Mouse (Mus musculus) gastrocnemius, postnatal 36 days (tissue): ENCODE measurements around the gene RPS10-NUDT3. TPM values are rescaled to one million over a fixed set of nuclear protein-coding genes. Genes with fewer than 3 reads are reported as not detected.

Experiments used
- DNase-seq, 2 experiments: peaks; one replicate each; pipeline ENCODE4 v3.0.0; 2022
- intact Hi-C: fragments of 180-260 bp; cut with DNase I; formaldehyde crosslinking; loops from one replicate; pipeline ENCODE4 v1.15.1; 2025
- total RNA-seq, 2 experiments: library from RNA; stranded (reverse); gene quantifications; 2 replicates each; pipeline ENCODE4 v1.2.3; 2021

RPS10-NUDT3 gene
- total RNA-seq, 2 experiments from 2014 or later: not detected

GRCm38 (mm10) chr17:27615388-27615787, 19.6 kb downstream of the RPS10-NUDT3 start:
- intact Hi-C loops: no loop called here
- no peak for DNase-seq

GRCm38 (mm10) chr17:27613016-27613415, 22.0 kb downstream of the RPS10-NUDT3 start:
- intact Hi-C loops: no loop called here
- no peak for DNase-seq

- intact Hi-C loops: no loop called here
- DNase-seq: no peak
Measured at GRCm38 (mm10) chr17:27611994-27612393, 23.0 kb downstream of the RPS10-NUDT3 start.

- intact Hi-C loops: no loop called here
Measured at GRCm38 (mm10) chr17:27611519-27611884, 23.5 kb downstream of the RPS10-NUDT3 start.

GRCm38 (mm10) chr17:27610679-27611518, 24.1 kb downstream of the RPS10-NUDT3 start:
- intact Hi-C loops: no loop called here
- no peak for DNase-seq

More at GRCm38 (mm10) chr17:27611519-27611884, 23.5 kb downstream of the RPS10-NUDT3 start:
- no peak for DNase-seq

GRCm38 (mm10) chr17:27609576-27609975, 25.4 kb downstream of the RPS10-NUDT3 start:
- DNase-seq: no peak
- intact Hi-C loops: no loop called here

- DNase-seq: peak; percentile 50 to 59
- intact Hi-C loops: no loop called here
Measured at GRCm38 (mm10) chr17:27603522-27604234, 31.3 kb downstream of the RPS10-NUDT3 start.

GRCm38 (mm10) chr17:27603036-27603435, 32.0 kb downstream of the RPS10-NUDT3 start:
- intact Hi-C loops: no loop called here
- DNase-seq: no peak

GRCm38 (mm10) chr17:27600869-27601268, 34.2 kb downstream of the RPS10-NUDT3 start:
- intact Hi-C loops: no loop called here

GRCm38 (mm10) chr17:27600286-27600685, 34.7 kb downstream of the RPS10-NUDT3 start:
- no peak for DNase-seq

More at GRCm38 (mm10) chr17:27600869-27601268, 34.2 kb downstream of the RPS10-NUDT3 start:
- no peak for DNase-seq

GRCm38 (mm10) chr17:27596376-27597190, 38.4 kb downstream of the RPS10-NUDT3 start:
- intact Hi-C loops: no loop called here
- DNase-seq: no peak

More at GRCm38 (mm10) chr17:27600286-27600685, 34.7 kb downstream of the RPS10-NUDT3 start:
- intact Hi-C loops: no loop called here

- no peak for DNase-seq
- intact Hi-C loops: no loop called here
Measured at GRCm38 (mm10) chr17:27595659-27596375, 39.2 kb downstream of the RPS10-NUDT3 start.

- intact Hi-C loops: no loop called here
- DNase-seq: no peak
Measured at GRCm38 (mm10) chr17:27592565-27592910, 42.5 kb downstream of the RPS10-NUDT3 start.

- no peak for DNase-seq
- intact Hi-C loops: no loop called here
Measured at GRCm38 (mm10) chr17:27591826-27592564, 43.0 kb downstream of the RPS10-NUDT3 start.

GRCm38 (mm10) chr17:27588231-27588630, 46.8 kb downstream of the RPS10-NUDT3 start:
- no peak for DNase-seq
- intact Hi-C loops: no loop called here

GRCm38 (mm10) chr17:27587252-27587651, 47.8 kb downstream of the RPS10-NUDT3 start:
- peak in 1 of 2 experiments; percentile 39 for DNase-seq
- intact Hi-C loops: no loop called here

- no peak for DNase-seq
- intact Hi-C loops: no loop called here
Measured at GRCm38 (mm10) chr17:27586661-27587060, 48.4 kb downstream of the RPS10-NUDT3 start.

- intact Hi-C loops: no loop called here
- DNase-seq: no peak
Measured at GRCm38 (mm10) chr17:27583185-27583894, 51.7 kb downstream of the RPS10-NUDT3 start.
